Mouse (Mus musculus) myocyte (in vitro differentiated cells): ENCODE data around the gene Spsb1. TPM values are rescaled to one million over a fixed set of nuclear protein-coding genes. Genes with fewer than 3 reads are reported as not detected.

ENCODE experiments used
- H3K27me3 ChIP-seq: one replicate; pipeline ENCODE4 v1.6.1; 2011; ENCODE audit not compliant: control insufficient read depth, insufficient read depth, insufficient read length
- H3K36me3 ChIP-seq: one replicate; pipeline ENCODE4 v1.6.1; 2011; ENCODE audit not compliant: control insufficient read depth, insufficient read depth
- H3K4me2 ChIP-seq: one replicate; pipeline ENCODE4 v1.6.1; 2011; ENCODE audit warnings: low read depth, control low read depth
- H3K4me3 ChIP-seq: one replicate; pipeline ENCODE4 v1.5.1; 2011; ENCODE audit warnings: mild to moderate bottlenecking, control low read depth, moderate library complexity
- H3K79me2 ChIP-seq: one replicate; pipeline ENCODE4 v1.6.1; 2011; ENCODE audit not compliant: control insufficient read depth, insufficient read depth
- H3ac ChIP-seq: one replicate; pipeline ENCODE4 v1.6.1; 2011; ENCODE audit not compliant: control insufficient read depth, insufficient read length
- CEBPB ChIP-seq: IDR thresholded peaks from 2 replicates; pipeline ENCODE4 v1.6.1; 2011; ENCODE audit warnings: mild to moderate bottlenecking, moderate library complexity; ENCODE audit not compliant: poor library complexity, insufficient read depth, severe bottlenecking
- E2F4 ChIP-seq: IDR thresholded peaks from one replicate; pipeline ENCODE4 v1.6.1; 2011; ENCODE audit warnings: mild to moderate bottlenecking, control low read depth, moderate library complexity; ENCODE audit not compliant: insufficient read depth
- MAX ChIP-seq: IDR thresholded peaks from one replicate; pipeline ENCODE4 v1.6.1; 2011; ENCODE audit warnings: low read depth, mild to moderate bottlenecking, control low read depth
- MYOD1 ChIP-seq, 3 experiments: IDR thresholded peaks; one replicate each; pipeline ENCODE4 v1.6.1; 2011; ENCODE audit warnings: control low read depth in 2 of 3, low read depth in 2 of 3, mild to moderate bottlenecking in 2 of 3, moderate library complexity in 1 of 3; ENCODE audit not compliant: insufficient read length in 2 of 3, control insufficient read depth in 1 of 3
- MYOG ChIP-seq, 3 experiments: IDR thresholded peaks; one replicate each; pipeline ENCODE4 v1.6.1; 2011; ENCODE audit warnings: control low read depth in 2 of 3, low read depth in 2 of 3, mild to moderate bottlenecking in 2 of 3; ENCODE audit not compliant: insufficient read length in 2 of 3, control insufficient read depth in 1 of 3, insufficient read depth in 1 of 3
- POLR2A ChIP-seq: IDR thresholded peaks from one replicate; pipeline ENCODE4 v1.6.1; 2011; ENCODE audit warnings: low read depth, mild to moderate bottlenecking, control low read depth, moderate library complexity; ENCODE audit not compliant: insufficient read length
- POLR2AphosphoS2 ChIP-seq: IDR thresholded peaks from one replicate; pipeline ENCODE4 v1.6.1; 2011; ENCODE audit warnings: low read depth, control low read depth; ENCODE audit not compliant: insufficient read length
- REST ChIP-seq: IDR thresholded peaks from one replicate; pipeline ENCODE4 v1.6.1; 2011; ENCODE audit warnings: mild to moderate bottlenecking, control low read depth, moderate library complexity; ENCODE audit not compliant: insufficient read depth, insufficient read length
- SRF ChIP-seq: IDR thresholded peaks from one replicate; pipeline ENCODE4 v1.6.1; 2011; ENCODE audit warnings: low read depth; ENCODE audit not compliant: control insufficient read depth, insufficient read length
- TCF12 ChIP-seq: IDR thresholded peaks from one replicate; pipeline ENCODE4 v1.6.1; 2011; ENCODE audit warnings: mild to moderate bottlenecking, control low read depth; ENCODE audit not compliant: poor library complexity, insufficient read depth, severe bottlenecking
- TCF3 ChIP-seq: IDR thresholded peaks from one replicate; pipeline ENCODE4 v1.6.1; 2011; ENCODE audit warnings: low read depth, control low read depth; ENCODE audit not compliant: insufficient read length
- USF1 ChIP-seq: IDR thresholded peaks from one replicate; pipeline ENCODE4 v1.6.1; 2011; ENCODE audit warnings: low read depth, mild to moderate bottlenecking, control low read depth, moderate library complexity
- polyA plus RNA-seq: library from polyadenylated mRNA; unstranded; fragments of >200 nt; fragmentation: generic; extraction: Trizol; gene quantifications from one replicate; pipeline ENCODE4 v1.2.1, GENCODE M21; 2012; ENCODE audit warnings: missing spikeins

Spsb1 gene
- polyA plus RNA-seq, 1 experiment: 22.6 TPM

- TF ChIP-seq REST (no peak), TCF12 (no peak), SRF (no peak), E2F4 (no peak), MYOD1 (IDR thresholded peaks at IDR 0.05; ENCODE audit: control insufficient read depth in 1 of 3, insufficient read length in 2 of 3, low read depth in 2 of 3) (peak in 1 of 3 experiments; percentile 2), POLR2A (no peak), MAX (no peak), USF1 (no peak), CEBPB (no peak), MYOG (IDR thresholded peaks at IDR 0.05; ENCODE audit: control insufficient read depth in 1 of 3, insufficient read depth in 1 of 3, insufficient read length in 2 of 3, low read depth in 2 of 3) (peak in 1 of 3 experiments; percentile 53), POLR2AphosphoS2 (no peak), TCF3 (no peak)
- Histone ChIP-seq H3K36me3 (no peaks in the 10 kb centered on the region), H3K4me3 (no peak overlapping the region), H3K27me3 (no peaks in the 10 kb centered on the region), H3K4me2 (no peak overlapping the region), H3ac (no peak overlapping the region), H3K79me2 (no peaks in the 10 kb centered on the region)
Observed at GRCm38 (mm10) chr4:149990954-149991633, 36.3 kb upstream of the Spsb1 start.

- TF ChIP-seq USF1: peak; percentile 17
- TF ChIP-seq TCF12: no peak
- TF ChIP-seq CEBPB: no peak
- peak in 2 of 3 experiments; percentile 73 to 90 for TF ChIP-seq MYOG (IDR thresholded peaks at IDR 0.05; ENCODE audit: control insufficient read depth in 1 of 3, insufficient read depth in 1 of 3, insufficient read length in 2 of 3, low read depth in 2 of 3)
- TF ChIP-seq POLR2AphosphoS2: no peak
- TF ChIP-seq MYOD1 (IDR thresholded peaks at IDR 0.05; ENCODE audit: control insufficient read depth in 1 of 3, insufficient read length in 2 of 3, low read depth in 2 of 3): peak in 2 of 3 experiments; percentile 68 to 87
- peak; percentile 24 for TF ChIP-seq TCF3
- TF ChIP-seq POLR2A: no peak
- H3K4me2 ChIP-seq: peak overlapping the region; percentile 12
- no peaks in the 10 kb centered on the region for H3K79me2 ChIP-seq
- H3K27me3 ChIP-seq: no peaks in the 10 kb centered on the region
- H3ac ChIP-seq: no peak overlapping the region
- no peaks in the 10 kb centered on the region for H3K36me3 ChIP-seq
- H3K4me3 ChIP-seq: no peak overlapping the region
Observed at GRCm38 (mm10) chr4:149990212-149990953, 35.5 kb upstream of the Spsb1 start.

DNA sequence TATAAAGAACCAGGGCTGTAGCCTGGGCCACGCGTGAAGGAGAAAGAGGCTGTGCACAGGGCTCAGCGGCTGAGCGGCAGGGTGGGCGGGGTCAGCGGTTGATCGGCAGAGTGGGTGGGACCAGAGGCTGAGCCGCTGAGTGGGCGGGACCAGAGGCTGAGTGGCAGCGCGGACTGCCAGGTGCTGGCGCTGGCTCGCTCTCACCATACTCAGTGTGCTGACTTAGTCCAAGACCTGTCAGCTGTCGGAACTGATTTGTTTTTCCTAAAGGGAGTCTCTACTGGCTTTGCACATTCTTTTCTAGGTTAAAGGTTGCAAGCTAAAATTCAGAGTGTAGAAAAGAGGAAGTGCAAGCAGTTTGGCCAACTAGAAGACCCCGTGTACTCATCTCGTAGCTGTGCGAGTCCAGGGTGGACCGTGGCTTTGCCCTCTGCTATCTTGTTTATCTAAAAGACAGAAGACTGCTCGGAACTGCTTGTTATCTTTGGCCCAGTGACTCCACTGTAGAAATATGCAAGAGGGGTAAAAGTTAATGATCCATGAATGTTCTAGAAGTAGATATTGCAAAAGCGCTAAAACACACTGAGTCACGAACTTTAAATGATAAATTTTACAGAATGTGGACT, 34.2 kb upstream of the Spsb1 start:
- Histone ChIP-seq H3ac (no peak overlapping the region), H3K4me2 (peak overlapping the region; percentile 85), H3K79me2 (no peaks in the 10 kb centered on the region), H3K4me3 (peak overlapping the region; percentile 4), H3K36me3 (no peaks in the 10 kb centered on the region), H3K27me3 (no peaks in the 10 kb centered on the region)
- TF ChIP-seq CEBPB (no peak), USF1 (no peak), MYOG (IDR thresholded peaks at IDR 0.05; ENCODE audit: control insufficient read depth in 1 of 3, insufficient read depth in 1 of 3, insufficient read length in 2 of 3, low read depth in 2 of 3) (peak in 2 of 3 experiments; percentile 71 to 87), TCF12 (no peak), REST (no peak), SRF (peak; percentile 10), MYOD1 (IDR thresholded peaks at IDR 0.05; ENCODE audit: control insufficient read depth in 1 of 3, insufficient read length in 2 of 3, low read depth in 2 of 3) (peak in 2 of 3 experiments; percentile 91 to 97), MAX (no peak), POLR2A (peak; percentile 22), E2F4 (no peak), TCF3 (peak; percentile 44), POLR2AphosphoS2 (no peak)

DNA sequence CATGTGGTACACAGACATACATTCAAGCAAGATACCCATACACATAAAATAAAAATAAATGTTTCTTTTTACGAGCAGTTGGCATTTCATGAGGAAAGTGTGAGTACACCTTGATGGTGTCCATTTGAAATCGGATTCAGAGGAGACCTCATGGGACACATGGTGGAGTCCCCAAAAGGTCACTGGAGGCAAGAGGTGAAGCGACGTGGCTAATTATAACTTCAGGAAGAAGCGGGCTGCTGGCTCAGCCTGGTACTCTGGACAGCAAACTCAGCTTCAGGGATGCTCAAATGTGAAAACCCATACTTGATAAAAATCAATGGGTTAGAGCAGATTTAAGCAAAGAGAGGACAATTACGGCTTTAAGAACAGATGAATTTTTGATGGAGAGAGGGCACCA, 33.5 kb upstream of the Spsb1 start:
- Histone ChIP-seq H3K4me3 (no peak overlapping the region), H3K4me2 (peak overlapping the region; percentile 85), H3K27me3 (no peaks in the 10 kb centered on the region), H3K36me3 (no peaks in the 10 kb centered on the region), H3K79me2 (no peaks in the 10 kb centered on the region), H3ac (no peak overlapping the region)
- TF ChIP-seq USF1 (no peak), POLR2A (no peak), TCF12 (no peak), MYOD1 (IDR thresholded peaks at IDR 0.05; ENCODE audit: control insufficient read depth in 1 of 3, insufficient read length in 2 of 3, low read depth in 2 of 3) (no peak), MAX (no peak), CEBPB (no peak), SRF (no peak), MYOG (IDR thresholded peaks at IDR 0.05; ENCODE audit: control insufficient read depth in 1 of 3, insufficient read depth in 1 of 3, insufficient read length in 2 of 3, low read depth in 2 of 3) (no peak), REST (no peak), TCF3 (no peak), POLR2AphosphoS2 (no peak), E2F4 (no peak)
